Mouse (Mus musculus) stomach, adult 2 months (tissue): ENCODE results near the gene Piezo1. TPM values are rescaled to one million over a fixed set of nuclear protein-coding genes. Genes with fewer than 3 reads are reported as not detected.

Experiments
- polyA plus RNA-seq: library from polyadenylated mRNA; depleted of rRNA; stranded (reverse); fragments of >200 nt; gene quantifications from 2 replicates; pipeline ENCODE4 v1.2.3, GENCODE M21; 2012; rRNA removed

The Piezo1 gene
- 41.3 and 43.5 TPM in 2 replicates for polyA plus RNA-seq

GRCm38 (mm10) chr8:122551265-122552051 is at the start of gene Piezo1:
Gene Piezo1 (minus strand): TSS chr8:122551329.

DNA sequence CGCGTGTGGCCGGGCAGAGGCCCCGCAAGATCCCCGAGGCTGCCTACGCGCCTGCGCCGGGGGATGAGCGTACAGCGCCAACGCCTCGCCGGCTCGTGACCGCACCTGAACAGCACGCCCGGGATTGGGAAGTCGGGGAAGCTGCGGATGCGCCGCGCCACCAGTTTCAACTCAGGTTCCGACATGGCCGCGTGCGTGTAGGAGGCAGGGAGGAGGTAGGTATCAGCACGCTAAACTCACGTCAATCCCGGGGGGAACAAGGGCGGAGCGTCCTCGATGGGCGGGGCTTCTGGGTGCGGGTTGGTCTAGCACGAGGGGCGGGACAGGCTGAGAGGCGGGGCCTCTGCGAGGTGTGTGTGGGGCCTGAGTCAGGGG is 25.5 kb upstream of the Piezo1 start, which contains the start of gene Aprt:
Gene Aprt, minus strand, starts transcription at position 262 of the 375 bp plus-strand sequence.

DNA sequence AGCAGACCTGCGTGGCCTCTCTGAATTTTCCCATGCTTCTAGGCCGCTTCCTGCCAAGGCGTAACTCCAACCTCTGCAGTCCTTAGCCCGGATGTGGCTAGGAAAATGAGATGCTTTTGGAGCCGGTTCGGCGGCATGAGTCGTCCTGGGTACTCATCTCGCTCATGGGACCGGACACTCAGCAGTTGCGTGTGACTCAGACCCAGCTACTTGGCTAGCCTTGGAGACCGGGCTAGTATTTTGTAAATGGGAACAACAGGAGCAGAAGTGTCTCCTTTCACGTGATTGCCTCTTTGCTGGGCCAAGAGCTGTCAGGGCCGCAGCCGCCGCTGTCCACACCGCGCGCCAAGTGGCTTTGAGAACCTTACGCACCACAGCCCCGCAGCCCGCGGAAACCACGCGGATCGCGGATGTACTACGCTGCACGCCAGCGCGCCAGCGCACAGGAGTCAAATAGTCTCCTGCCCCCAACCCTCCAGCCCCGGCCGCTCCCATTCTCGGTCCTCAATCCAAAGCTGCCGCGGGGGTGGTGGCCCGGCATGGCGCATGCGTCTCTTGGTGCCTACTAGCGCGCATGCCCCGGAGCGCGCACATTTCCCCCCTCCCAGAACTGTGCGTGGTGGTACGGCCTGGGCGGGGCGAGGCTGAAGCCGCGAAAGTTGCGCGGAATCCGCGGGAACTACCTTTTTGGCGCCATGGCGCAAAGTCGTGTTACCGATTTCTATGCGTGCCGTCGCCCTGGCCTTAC is 16.4 kb upstream of the Piezo1 start, which contains the start of gene Cdt1:
Gene Cdt1, plus strand, starts transcription at position 655 of the 748 bp plus-strand sequence.

DNA sequence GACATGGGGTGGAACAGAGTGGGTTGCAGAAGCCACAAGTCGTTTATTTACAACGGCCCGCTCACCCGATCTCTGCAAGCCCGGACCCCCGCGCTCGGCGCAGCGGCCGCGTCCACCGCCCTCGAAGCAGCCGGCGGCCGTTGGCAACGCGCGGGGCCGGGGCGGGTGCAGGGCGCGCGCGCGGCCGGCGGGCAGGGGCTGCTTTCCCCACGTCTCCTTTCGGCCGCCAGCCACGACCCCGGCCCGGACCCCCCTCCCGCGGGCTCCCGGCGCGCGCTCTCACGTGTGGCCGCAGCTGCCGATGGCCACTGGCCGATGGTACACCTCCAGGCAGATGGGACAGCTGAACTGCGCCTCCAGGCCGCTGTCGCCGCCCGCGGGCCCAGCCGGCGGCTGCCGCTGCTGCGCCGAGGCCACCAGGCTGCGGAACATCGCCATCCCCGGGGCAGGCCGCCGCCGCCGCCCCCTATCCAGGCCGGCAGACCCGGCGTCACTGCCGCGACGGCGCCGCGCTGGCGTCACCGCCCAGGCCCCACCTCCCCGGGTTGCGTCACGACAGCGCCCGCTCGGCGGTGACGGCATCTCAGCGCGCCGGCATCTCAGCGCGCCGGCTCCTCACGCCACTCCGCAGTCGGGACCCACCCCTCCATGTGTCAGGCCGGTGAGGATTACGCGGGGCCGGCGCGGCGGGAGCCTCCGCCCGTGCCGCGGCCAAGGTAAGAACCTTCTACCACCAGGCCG is 75.4 kb downstream of the Piezo1 start, which contains the start of the genes Rnf166 and Ctu2:
Gene Rnf166, minus strand, starts transcription at position 485 of the 741 bp plus-strand sequence.
Gene Ctu2, plus strand, starts transcription at position 564 of the 741 bp plus-strand sequence.

GRCm38 (mm10) chr8:122460524-122461472 is 90.3 kb downstream of the Piezo1 start, which contains the start of gene Snai3:
Gene Snai3 (minus strand): TSS chr8:122460733.

DNA sequence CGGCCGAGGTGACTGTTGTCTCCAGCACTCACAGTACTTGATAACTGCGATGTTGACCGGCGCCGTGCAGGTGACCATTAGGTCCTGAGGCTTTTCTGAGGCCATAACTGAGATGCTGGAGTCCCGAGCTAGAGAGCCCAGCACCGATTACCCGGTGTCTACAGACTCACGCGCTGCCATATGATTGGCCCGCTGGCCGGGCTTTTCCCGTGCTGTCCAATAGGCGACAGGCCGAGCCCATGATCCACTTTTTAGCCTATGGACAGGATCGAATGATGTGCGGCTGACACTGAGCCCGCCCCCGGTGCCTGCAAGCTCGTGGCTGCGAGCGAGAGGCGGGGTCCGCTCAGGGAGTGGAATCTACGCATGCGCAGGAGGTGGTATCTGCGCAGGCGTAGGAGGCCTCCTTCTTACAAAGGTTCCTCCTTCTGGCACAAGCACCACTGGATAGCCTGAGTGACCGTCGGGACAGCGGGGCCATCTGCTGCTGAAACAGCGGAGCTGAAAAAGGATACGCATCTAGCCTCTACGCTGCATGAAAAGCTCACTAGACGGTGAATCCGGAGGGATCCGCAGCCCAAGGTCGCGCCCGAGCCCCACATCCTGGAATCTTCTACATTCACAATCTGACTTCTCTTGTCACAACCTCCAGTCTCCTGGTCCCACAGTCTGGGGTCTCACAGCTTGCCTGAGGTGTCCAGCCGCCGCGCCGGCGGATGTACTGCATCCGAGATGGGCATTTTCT is 107.7 kb downstream of the Piezo1 start, which contains the start of gene Mvd:
Gene Mvd, minus strand, starts transcription at position 161 of the 745 bp plus-strand sequence.

GRCm38 (mm10) chr8:122432443-122433268 is 118.5 kb downstream of the Piezo1 start, which contains the start of gene Cyba:
Gene Cyba (minus strand): TSS chr8:122432930.

Other genes with a start within 250 kb of the Piezo1 start
- 0.10 and 0.12 TPM in 2 replicates for gene Trhr2, start 190.6 kb downstream of the Piezo1 start, polyA plus RNA-seq
- gene Zc3h18, start 174.7 kb downstream of the Piezo1 start, polyA plus RNA-seq: 8.7 and 12.0 TPM in 2 replicates
- gene Il17c, start 129.3 kb downstream of the Piezo1 start, polyA plus RNA-seq: 0.62 TPM in 1 of 2 replicates, not detected in the other
- gene Cyba, start 118.4 kb downstream of the Piezo1 start, polyA plus RNA-seq: 98.1 and 167 TPM in 2 replicates
- gene Mvd, start 107.9 kb downstream of the Piezo1 start, polyA plus RNA-seq: 23.8 and 27.7 TPM in 2 replicates
- 3.2 and 5.0 TPM in 2 replicates for gene Snai3, start 90.6 kb downstream of the Piezo1 start, polyA plus RNA-seq
- gene Rnf166, start 75.3 kb downstream of the Piezo1 start, polyA plus RNA-seq: 34.2 and 46.6 TPM in 2 replicates
- 20.3 and 26.9 TPM in 2 replicates for gene Ctu2, start 75.2 kb downstream of the Piezo1 start, polyA plus RNA-seq
- gene Cdt1, start 16.7 kb upstream of the Piezo1 start, polyA plus RNA-seq: 8.9 and 27.7 TPM in 2 replicates
- 143 and 230 TPM in 2 replicates for gene Aprt, start 25.6 kb upstream of the Piezo1 start, polyA plus RNA-seq
- gene Galns, start 60.1 kb upstream of the Piezo1 start, polyA plus RNA-seq: 3.8 and 5.1 TPM in 2 replicates
- 70.7 and 75.9 TPM in 2 replicates for gene Trappc2l, start 60.3 kb upstream of the Piezo1 start, polyA plus RNA-seq
- gene Pabpn1l, start 71.4 kb upstream of the Piezo1 start, polyA plus RNA-seq: 0.14 TPM in 1 of 2 replicates, not detected in the other
- gene Cbfa2t3, start 147.8 kb upstream of the Piezo1 start, polyA plus RNA-seq: 5.2 and 6.4 TPM in 2 replicates
- gene Acsf3, start 224.2 kb upstream of the Piezo1 start, polyA plus RNA-seq: 13.9 and 15.6 TPM in 2 replicates